Mouse (Mus musculus) heart, embryonic 13.5 days (tissue): Measurements from ENCODE around the gene Cobll1. TPM values are rescaled to one million over a fixed set of nuclear protein-coding genes. Genes with fewer than 3 reads are reported as not detected.

Experiments used
- ATAC-seq: fragments of 200-750 bp; cut with Nextera tagmentation; 2 replicates; pipeline ENCODE4 v1.8.0; 2017; ENCODE audit warnings: moderate TSS enrichment; ENCODE audit not compliant: insufficient number of reproducible peaks, low FRiP score, low TSS enrichment; ENCODE audit errors: extremely low read depth
- H3K27ac ChIP-seq: fragments of 300-500 bp; sonication (generic); replicated peaks from 2 replicates; pipeline ENCODE4 v1.5.1; 2015; ENCODE audit warnings: moderate library complexity, mild to moderate bottlenecking, inconsistent platforms
- H3K27me3 ChIP-seq: fragments of 300-500 bp; sonication (generic); replicated peaks from 2 replicates; pipeline ENCODE4 v1.6.1; 2015; ENCODE audit warnings: mild to moderate bottlenecking, inconsistent platforms
- H3K36me3 ChIP-seq: fragments of 300-500 bp; sonication (generic); 2 replicates; pipeline ENCODE4 v1.6.1; 2015; ENCODE audit warnings: mild to moderate bottlenecking, inconsistent platforms
- H3K4me1 ChIP-seq: fragments of 300-500 bp; sonication (generic); 2 replicates; pipeline ENCODE4 v1.6.1; 2015; ENCODE audit warnings: inconsistent platforms
- H3K4me2 ChIP-seq: fragments of 300-500 bp; sonication (generic); 2 replicates; pipeline ENCODE4 v1.6.1; 2015; ENCODE audit warnings: inconsistent platforms, mild to moderate bottlenecking, moderate library complexity
- H3K4me3 ChIP-seq: fragments of 300-500 bp; sonication (generic); 2 replicates; pipeline ENCODE4 v1.5.1; 2015; ENCODE audit warnings: moderate library complexity, mild to moderate bottlenecking, inconsistent platforms
- H3K9ac ChIP-seq: fragments of 300-500 bp; sonication (generic); 2 replicates; pipeline ENCODE4 v1.6.1; 2015; ENCODE audit warnings: inconsistent platforms, mild to moderate bottlenecking, moderate library complexity
- H3K9me3 ChIP-seq: fragments of 300-500 bp; sonication (generic); 2 replicates; pipeline ENCODE4 v1.6.1; 2016; ENCODE audit warnings: inconsistent platforms
- WGBS: fragments of 180-500 bp; shearing (Covaris S2); methylation state at CpG from one replicate; pipeline ENCODE4 v1.1.7; 2015; ENCODE audit warnings: mixed read lengths; 5-methylcytosine and 5-hydroxymethylcytosine counted together
- polyA plus RNA-seq: library from polyadenylated mRNA; unstranded; fragments of >200 nt; fragmentation: Nextera tagmentation; extraction: Ambion mirVana; gene quantifications from 2 replicates; pipeline ENCODE4 v1.2.1, GENCODE M21; 2015

The Cobll1 gene
- polyA plus RNA-seq, 1 experiment from 2014 or later: 8.1 TPM

GRCm38 (mm10) chr2:65217677-65218076 is 21.5 kb downstream of the Cobll1 start:
- ATAC-seq: no peak
- Histone ChIP-seq H3K9me3 (no peaks in the 10 kb centered on the region), H3K4me3 (no peak overlapping the region), H3K27ac (no peak overlapping the region), H3K9ac (no peak overlapping the region), H3K27me3 (no peaks in the 10 kb centered on the region), H3K4me1 (peaks cover 13% of the 10 kb centered on the region), H3K4me2 (no peak overlapping the region), H3K36me3 (no peaks in the 10 kb centered on the region)
- 89% methylated on average over 6 of the region's 6 CpGs for WGBS

GRCm38 (mm10) chr2:65216163-65216562 is 23.0 kb downstream of the Cobll1 start:
- H3K4me2 ChIP-seq: no peak overlapping the region

GRCm38 (mm10) chr2:65214556-65214955 is 24.6 kb downstream of the Cobll1 start:
- no peak overlapping the region for H3K27ac ChIP-seq
- H3K4me2 ChIP-seq: no peak overlapping the region
- H3K9ac ChIP-seq: no peak overlapping the region
- no peaks in the 10 kb centered on the region for H3K9me3 ChIP-seq
- H3K4me3 ChIP-seq: no peak overlapping the region
- H3K4me1 ChIP-seq: no peaks in the 10 kb centered on the region
- H3K36me3 ChIP-seq: no peaks in the 10 kb centered on the region
- WGBS: 89% methylated on average over 1 of the region's 1 CpGs
- no peaks in the 10 kb centered on the region for H3K27me3 ChIP-seq
- ATAC-seq: no peak

More at GRCm38 (mm10) chr2:65216163-65216562, 23.0 kb downstream of the Cobll1 start:
- Histone ChIP-seq H3K27me3 (no peaks in the 10 kb centered on the region), H3K4me1 (peaks cover 7% of the 10 kb centered on the region; the same call in 1 of the 2 replicates), H3K9ac (no peak overlapping the region), H3K36me3 (no peaks in the 10 kb centered on the region), H3K9me3 (no peaks in the 10 kb centered on the region), H3K4me3 (no peak overlapping the region), H3K27ac (no peak overlapping the region)
- no peak for ATAC-seq

GRCm38 (mm10) chr2:65213675-65214074 is 25.5 kb downstream of the Cobll1 start:
- no peaks in the 10 kb centered on the region for H3K9me3 ChIP-seq
- 87% methylated on average over 3 of the region's 3 CpGs for WGBS
- no peak for ATAC-seq

GRCm38 (mm10) chr2:65211620-65212019 is 27.6 kb downstream of the Cobll1 start:
- Histone ChIP-seq H3K4me2 (no peak overlapping the region), H3K27me3 (no peaks in the 10 kb centered on the region), H3K9me3 (no peaks in the 10 kb centered on the region), H3K9ac (no peak overlapping the region), H3K27ac (no peak overlapping the region), H3K4me3 (no peak overlapping the region), H3K36me3 (no peaks in the 10 kb centered on the region), H3K4me1 (no peaks in the 10 kb centered on the region)
- ATAC-seq: no peak
- 78% methylated on average over 3 of the region's 3 CpGs for WGBS

More at GRCm38 (mm10) chr2:65213675-65214074, 25.5 kb downstream of the Cobll1 start:
- Histone ChIP-seq H3K27ac (no peak overlapping the region), H3K4me2 (no peak overlapping the region), H3K4me1 (no peaks in the 10 kb centered on the region), H3K4me3 (no peak overlapping the region), H3K36me3 (no peaks in the 10 kb centered on the region), H3K27me3 (no peaks in the 10 kb centered on the region), H3K9ac (no peak overlapping the region)

- WGBS: 81% methylated on average over 2 of the region's 2 CpGs
- Histone ChIP-seq H3K4me1 (no peaks in the 10 kb centered on the region), H3K4me3 (no peak overlapping the region)
Measured at GRCm38 (mm10) chr2:65207750-65208149, 31.5 kb downstream of the Cobll1 start.

GRCm38 (mm10) chr2:65203699-65204098 is 35.5 kb downstream of the Cobll1 start:
- Histone ChIP-seq H3K9ac (no peak overlapping the region), H3K27me3 (no peaks in the 10 kb centered on the region), H3K36me3 (no peaks in the 10 kb centered on the region), H3K4me2 (no peak overlapping the region), H3K4me3 (no peak overlapping the region), H3K9me3 (no peaks in the 10 kb centered on the region), H3K27ac (no peak overlapping the region), H3K4me1 (no peaks in the 10 kb centered on the region)
- WGBS: 52% methylated on average over 7 of the region's 7 CpGs
- ATAC-seq: no peak

More at GRCm38 (mm10) chr2:65207750-65208149, 31.5 kb downstream of the Cobll1 start:
- no peak for ATAC-seq
- Histone ChIP-seq H3K27ac (no peak overlapping the region), H3K36me3 (no peaks in the 10 kb centered on the region), H3K4me2 (no peak overlapping the region), H3K9me3 (no peaks in the 10 kb centered on the region), H3K9ac (no peak overlapping the region), H3K27me3 (no peaks in the 10 kb centered on the region)

- H3K4me3 ChIP-seq: no peak overlapping the region
- no peaks in the 10 kb centered on the region for H3K36me3 ChIP-seq
- 0 out of 2 replicates have a peak, but pooled peaks cover 6% of the 10 kb centered on the region for H3K9me3 ChIP-seq
- H3K27ac ChIP-seq: no peak overlapping the region
- no peak overlapping the region for H3K4me2 ChIP-seq
- H3K27me3 ChIP-seq: no peaks in the 10 kb centered on the region
- no peaks in the 10 kb centered on the region for H3K4me1 ChIP-seq
- 72% methylated on average over 9 of the region's 9 CpGs for WGBS
- no peak overlapping the region for H3K9ac ChIP-seq
- no peak for ATAC-seq
Measured at GRCm38 (mm10) chr2:65199706-65200105, 39.5 kb downstream of the Cobll1 start.

GRCm38 (mm10) chr2:65198605-65199004 is 40.6 kb downstream of the Cobll1 start:
- no peak for ATAC-seq
- no peaks in the 10 kb centered on the region for H3K36me3 ChIP-seq
- H3K9ac ChIP-seq: no peak overlapping the region
- no peak overlapping the region for H3K4me3 ChIP-seq
- 0 out of 2 replicates have a peak, but pooled peaks cover 6% of the 10 kb centered on the region for H3K9me3 ChIP-seq
- no peak overlapping the region for H3K27ac ChIP-seq
- 90% methylated on average over 3 of the region's 3 CpGs for WGBS
- H3K4me1 ChIP-seq: no peaks in the 10 kb centered on the region
- H3K4me2 ChIP-seq: no peak overlapping the region
- H3K27me3 ChIP-seq: no peaks in the 10 kb centered on the region

- Histone ChIP-seq H3K9ac (no peak overlapping the region), H3K9me3 (0 out of 2 replicates have a peak, but pooled peaks cover 6% of the 10 kb centered on the region), H3K4me2 (no peak overlapping the region), H3K4me1 (peaks cover 13% of the 10 kb centered on the region), H3K36me3 (no peaks in the 10 kb centered on the region), H3K4me3 (no peak overlapping the region), H3K27me3 (no peaks in the 10 kb centered on the region), H3K27ac (no peak overlapping the region)
- no peak for ATAC-seq
- 88% methylated on average over 1 of the region's 1 CpGs for WGBS
Measured at GRCm38 (mm10) chr2:65196994-65197393, 42.2 kb downstream of the Cobll1 start.

GRCm38 (mm10) chr2:65195233-65196010 is 43.8 kb downstream of the Cobll1 start:
- WGBS: 81% methylated on average over 9 of the region's 9 CpGs
- H3K9me3 ChIP-seq: 0 out of 2 replicates have a peak, but pooled peaks cover 6% of the 10 kb centered on the region
- ATAC-seq: no peak

More at GRCm38 (mm10) chr2:65195233-65196010, 43.8 kb downstream of the Cobll1 start:
- Histone ChIP-seq H3K4me1 (peaks cover 27% of the 10 kb centered on the region), H3K4me2 (no peak overlapping the region), H3K27me3 (no peaks in the 10 kb centered on the region), H3K9ac (no peak overlapping the region), H3K36me3 (no peaks in the 10 kb centered on the region), H3K4me3 (no peak overlapping the region), H3K27ac (no peak overlapping the region)
